Mouse (Mus musculus) hindbrain, embryonic 12.5 days (tissue): ENCODE measurements at regions not wholly inside any gene's neighbourhood (a gene's known extent, or its start where the extent isn't known, plus 50 kb on each side); places are given as distances from the start of the nearest gene placed in this dataset.

Source experiments
- ATAC-seq: fragments of 200-750 bp; cut with Nextera tagmentation; 2 replicates; pipeline ENCODE4 v1.8.0; 2017; ENCODE audit warnings: moderate TSS enrichment; ENCODE audit not compliant: low FRiP score
- H3K27ac ChIP-seq: fragments of 300-500 bp; sonication (generic); 2 replicates; pipeline ENCODE4 v1.5.1; 2016; ENCODE audit warnings: mild to moderate bottlenecking
- H3K27me3 ChIP-seq: fragments of 300-500 bp; sonication (generic); 2 replicates; pipeline ENCODE4 v1.6.1; 2016; ENCODE audit warnings: mild to moderate bottlenecking
- H3K36me3 ChIP-seq: fragments of 300-500 bp; sonication (generic); 2 replicates; pipeline ENCODE4 v1.6.1; 2016; ENCODE audit warnings: mild to moderate bottlenecking
- H3K4me1 ChIP-seq: fragments of 300-500 bp; sonication (generic); 2 replicates; pipeline ENCODE4 v1.6.1; 2016
- H3K4me2 ChIP-seq: fragments of 300-500 bp; sonication (generic); replicated peaks from 2 replicates; pipeline ENCODE4 v1.6.1; 2016; ENCODE audit warnings: mild to moderate bottlenecking
- H3K4me3 ChIP-seq: fragments of 300-500 bp; sonication (generic); 2 replicates; pipeline ENCODE4 v1.5.1; 2016; ENCODE audit warnings: mild to moderate bottlenecking
- H3K9ac ChIP-seq: fragments of 300-500 bp; sonication (generic); 2 replicates; pipeline ENCODE4 v1.6.1; 2016; ENCODE audit warnings: mild to moderate bottlenecking, moderate library complexity
- H3K9me3 ChIP-seq: fragments of 300-500 bp; sonication (generic); replicated peaks from 2 replicates; pipeline ENCODE4 v1.6.1; 2016; ENCODE audit warnings: mild to moderate bottlenecking
- WGBS: fragments of 180-500 bp; shearing (Covaris S2); methylation state at CpG from one replicate; pipeline ENCODE4 v1.1.7; 2016; 5-methylcytosine and 5-hydroxymethylcytosine counted together

GRCm38 (mm10) chr15:87367381-87367780, 176.7 kb upstream of the Fam19a5 start:
- H3K9me3 ChIP-seq: peaks cover 3% of the 10 kb centered on the region
- ATAC-seq: no peak
- no peaks in the 10 kb centered on the region for H3K36me3 ChIP-seq
- no peaks in the 10 kb centered on the region for H3K27me3 ChIP-seq
- H3K4me2 ChIP-seq: no peak overlapping the region
- WGBS: 47% methylated on average over 5 of the region's 5 CpGs
- no peak overlapping the region for H3K9ac ChIP-seq
- no peak overlapping the region for H3K4me3 ChIP-seq
- H3K4me1 ChIP-seq: no peaks in the 10 kb centered on the region
- H3K27ac ChIP-seq: no peak overlapping the region

DNA sequence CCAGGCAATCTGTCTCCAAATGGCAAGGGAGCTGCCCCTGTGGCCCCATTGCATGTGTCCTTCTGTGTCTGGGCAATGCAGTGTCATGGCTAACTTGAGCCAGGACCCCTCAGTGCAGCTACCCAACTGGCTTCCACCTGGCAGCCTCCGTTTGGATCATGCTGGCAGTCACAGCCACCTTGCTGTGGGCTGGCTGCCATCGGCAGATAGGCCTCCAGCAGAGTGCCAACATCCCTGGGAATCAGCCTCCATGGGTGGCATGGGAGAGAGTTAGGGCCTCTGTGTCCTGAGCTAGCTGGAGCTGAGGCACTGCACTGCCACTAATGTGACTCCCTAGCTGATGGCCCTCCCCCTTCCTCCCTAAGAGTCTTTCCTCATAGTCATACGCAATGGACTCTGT, 174.7 kb upstream of the Fam19a5 start:
- no peak overlapping the region for H3K4me3 ChIP-seq
- H3K27me3 ChIP-seq: no peaks in the 10 kb centered on the region
- WGBS: 96% methylated on average over 3 of the region's 3 CpGs
- no peaks in the 10 kb centered on the region for H3K4me1 ChIP-seq
- H3K27ac ChIP-seq: no peak overlapping the region
- H3K9ac ChIP-seq: no peak overlapping the region
- H3K36me3 ChIP-seq: no peaks in the 10 kb centered on the region
- peaks cover 3% of the 10 kb centered on the region for H3K9me3 ChIP-seq
- ATAC-seq: no peak
- no peak overlapping the region for H3K4me2 ChIP-seq

GRCm38 (mm10) chr15:87369836-87370235, 174.3 kb upstream of the Fam19a5 start:
- no peaks in the 10 kb centered on the region for H3K27me3 ChIP-seq
- H3K9me3 ChIP-seq: peaks cover 3% of the 10 kb centered on the region
- H3K9ac ChIP-seq: no peak overlapping the region
- H3K4me3 ChIP-seq: no peak overlapping the region
- no peaks in the 10 kb centered on the region for H3K4me1 ChIP-seq
- no peak for ATAC-seq
- 92% methylated on average over 9 of the region's 9 CpGs for WGBS
- no peaks in the 10 kb centered on the region for H3K36me3 ChIP-seq
- no peak overlapping the region for H3K27ac ChIP-seq
- H3K4me2 ChIP-seq: no peak overlapping the region

DNA sequence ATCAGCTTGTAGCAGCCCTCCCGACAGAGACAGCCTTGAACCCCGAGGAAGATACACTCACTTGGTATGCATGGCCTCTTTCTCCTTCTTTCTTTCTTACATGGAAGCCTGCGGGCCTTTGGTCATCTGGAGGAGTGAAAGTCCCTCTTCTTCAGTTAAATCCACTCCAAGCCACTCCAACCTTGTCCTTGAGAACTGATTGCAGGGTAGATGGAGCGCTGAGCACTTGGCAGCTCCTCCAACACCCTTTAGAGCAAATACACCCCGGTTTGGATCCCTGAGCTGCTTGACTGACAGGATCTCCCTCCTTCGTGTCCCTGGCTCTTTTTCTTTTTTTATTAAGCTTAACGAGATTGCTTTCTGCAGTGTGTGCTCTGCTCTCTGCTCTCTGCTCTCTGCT, 173.3 kb upstream of the Fam19a5 start:
- Histone ChIP-seq H3K4me2 (no peak overlapping the region), H3K4me3 (no peak overlapping the region), H3K9ac (no peak overlapping the region), H3K9me3 (peaks cover 3% of the 10 kb centered on the region), H3K27ac (no peak overlapping the region), H3K4me1 (no peaks in the 10 kb centered on the region), H3K36me3 (no peaks in the 10 kb centered on the region), H3K27me3 (no peaks in the 10 kb centered on the region)
- no peak for ATAC-seq
- WGBS: 85% methylated on average over 7 of the region's 7 CpGs

DNA sequence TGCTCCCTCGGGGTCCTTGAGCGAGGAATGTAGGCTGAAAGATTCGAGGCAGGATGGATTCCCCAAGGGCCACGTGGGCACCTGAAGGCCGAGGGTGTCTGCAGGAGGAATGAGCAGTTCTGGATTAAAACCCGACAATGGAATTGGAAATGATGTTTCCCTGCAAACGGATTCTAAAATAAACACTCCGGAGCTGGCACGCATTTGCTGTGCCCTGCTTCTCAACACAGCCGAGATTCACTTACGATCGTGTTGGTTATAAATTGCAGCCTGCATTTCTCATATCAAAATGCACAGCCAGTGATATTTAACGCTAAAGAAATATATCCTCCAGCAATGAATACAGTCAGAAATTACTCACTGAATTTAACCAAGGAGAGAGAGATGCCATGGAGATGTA, 169.4 kb upstream of the Fam19a5 start:
- Histone ChIP-seq H3K27me3 (no peaks in the 10 kb centered on the region), H3K27ac (no peak overlapping the region), H3K36me3 (no peaks in the 10 kb centered on the region), H3K9ac (no peak overlapping the region), H3K4me1 (no peaks in the 10 kb centered on the region), H3K9me3 (no peaks in the 10 kb centered on the region; the same call in 1 of the 2 replicates), H3K4me3 (no peak overlapping the region), H3K4me2 (no peak overlapping the region)
- 80% methylated on average over 13 of the region's 13 CpGs for WGBS
- no peak for ATAC-seq

GRCm38 (mm10) chr15:87375596-87376194, 168.4 kb upstream of the Fam19a5 start:
- 85% methylated on average over 14 of the region's 14 CpGs for WGBS
- Histone ChIP-seq H3K4me3 (no peak overlapping the region), H3K4me2 (no peak overlapping the region), H3K27me3 (no peaks in the 10 kb centered on the region), H3K27ac (no peak overlapping the region), H3K9ac (no peak overlapping the region), H3K4me1 (peaks cover 1% of the 10 kb centered on the region; the same call in 1 of the 2 replicates), H3K36me3 (no peaks in the 10 kb centered on the region), H3K9me3 (no peaks in the 10 kb centered on the region; the same call in 1 of the 2 replicates)
- no peak for ATAC-seq

DNA sequence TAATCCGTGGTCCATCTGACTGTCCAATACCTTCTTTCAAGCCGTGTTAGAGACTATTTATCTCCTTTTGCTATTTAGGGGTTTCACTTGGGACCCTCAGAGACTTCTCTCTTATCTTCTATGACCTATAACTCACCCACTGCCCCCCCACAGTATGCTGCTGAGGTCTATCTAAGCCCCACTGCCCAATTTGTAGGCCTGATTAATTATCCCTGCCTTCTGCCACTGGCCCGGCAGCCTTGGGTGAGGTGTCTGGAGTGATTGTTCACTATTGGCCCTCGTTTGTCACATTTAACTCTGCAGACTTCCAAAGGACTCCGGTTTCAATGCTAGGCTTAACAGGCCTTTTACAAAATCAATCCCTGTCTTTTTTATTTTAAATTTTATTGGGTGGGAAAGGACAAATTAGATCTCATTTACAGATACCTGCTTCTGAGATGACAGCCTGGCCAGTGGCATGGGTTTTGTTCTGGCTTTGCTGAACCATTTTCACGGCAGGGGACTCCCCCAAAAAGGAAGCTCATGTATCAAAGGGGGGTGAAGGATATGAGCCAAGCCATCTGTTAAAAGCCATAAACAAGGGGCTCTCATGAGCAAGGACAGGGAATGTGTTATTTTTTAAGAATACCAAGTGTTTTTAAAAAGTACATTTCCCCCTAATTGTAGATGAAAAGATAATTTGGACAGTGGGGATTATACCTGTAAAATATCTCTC, 160.4 kb upstream of the Fam19a5 start:
- no peak overlapping the region for H3K4me3 ChIP-seq
- WGBS: 57% methylated on average over 6 of the region's 6 CpGs
- no peaks in the 10 kb centered on the region for H3K9me3 ChIP-seq
- H3K27ac ChIP-seq: no peak overlapping the region
- no peaks in the 10 kb centered on the region for H3K36me3 ChIP-seq
- peaks cover 7% of the 10 kb centered on the region; the same call in 1 of the 2 replicates for H3K4me1 ChIP-seq
- no peak for ATAC-seq
- no peak overlapping the region for H3K4me2 ChIP-seq
- H3K27me3 ChIP-seq: no peaks in the 10 kb centered on the region
- H3K9ac ChIP-seq: no peak overlapping the region

GRCm38 (mm10) chr15:87384279-87385066, 159.6 kb upstream of the Fam19a5 start:
- Histone ChIP-seq H3K4me2 (no peak overlapping the region), H3K4me3 (no peak overlapping the region), H3K4me1 (peaks cover 7% of the 10 kb centered on the region; the same call in 1 of the 2 replicates), H3K27ac (no peak overlapping the region), H3K9me3 (no peaks in the 10 kb centered on the region), H3K9ac (no peak overlapping the region), H3K27me3 (no peaks in the 10 kb centered on the region), H3K36me3 (no peaks in the 10 kb centered on the region)
- ATAC-seq: no peak
- WGBS: 79% methylated on average over 13 of the region's 13 CpGs

DNA sequence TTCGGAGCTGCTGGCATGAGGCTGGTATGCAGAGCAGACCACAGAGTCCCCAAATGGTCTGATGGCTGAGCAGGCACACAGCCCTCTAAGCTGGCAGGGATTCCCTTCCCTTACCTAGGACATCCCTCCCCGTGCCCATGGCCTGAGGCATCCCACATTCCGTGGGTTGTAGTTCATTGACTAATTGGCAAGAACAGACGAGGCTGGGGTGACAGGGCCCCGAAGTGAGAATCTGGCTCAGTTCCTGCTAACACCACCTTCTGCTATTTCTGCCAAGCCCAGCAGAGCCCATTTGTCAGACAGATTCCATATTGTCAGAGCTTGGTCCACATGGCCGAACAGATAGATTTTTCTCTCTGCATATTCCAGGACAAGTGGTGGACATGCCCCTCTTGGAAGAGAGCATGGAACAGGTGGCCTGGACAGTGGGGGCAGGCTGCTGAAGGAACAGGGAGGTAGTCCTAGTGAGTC, 157.6 kb upstream of the Fam19a5 start:
- Histone ChIP-seq H3K4me3 (no peak overlapping the region), H3K9ac (no peak overlapping the region), H3K27me3 (no peaks in the 10 kb centered on the region), H3K36me3 (no peaks in the 10 kb centered on the region), H3K9me3 (no peaks in the 10 kb centered on the region), H3K4me2 (no peak overlapping the region), H3K4me1 (0 out of 2 replicates have a peak, but pooled peaks cover 8% of the 10 kb centered on the region), H3K27ac (no peak overlapping the region)
- no peak for ATAC-seq
- WGBS: 87% methylated on average over 6 of the region's 6 CpGs

GRCm38 (mm10) chr15:87391395-87391794, 152.7 kb upstream of the Fam19a5 start:
- no peak for ATAC-seq
- H3K4me3 ChIP-seq: no peak overlapping the region
- H3K27me3 ChIP-seq: no peaks in the 10 kb centered on the region
- no peak overlapping the region for H3K4me2 ChIP-seq
- H3K9me3 ChIP-seq: no peaks in the 10 kb centered on the region
- H3K36me3 ChIP-seq: no peaks in the 10 kb centered on the region
- H3K27ac ChIP-seq: no peak overlapping the region
- WGBS: 40% methylated on average over 8 of the region's 8 CpGs
- no peak overlapping the region for H3K9ac ChIP-seq
- H3K4me1 ChIP-seq: 0 out of 2 replicates have a peak, but pooled peaks cover 5% of the 10 kb centered on the region

DNA sequence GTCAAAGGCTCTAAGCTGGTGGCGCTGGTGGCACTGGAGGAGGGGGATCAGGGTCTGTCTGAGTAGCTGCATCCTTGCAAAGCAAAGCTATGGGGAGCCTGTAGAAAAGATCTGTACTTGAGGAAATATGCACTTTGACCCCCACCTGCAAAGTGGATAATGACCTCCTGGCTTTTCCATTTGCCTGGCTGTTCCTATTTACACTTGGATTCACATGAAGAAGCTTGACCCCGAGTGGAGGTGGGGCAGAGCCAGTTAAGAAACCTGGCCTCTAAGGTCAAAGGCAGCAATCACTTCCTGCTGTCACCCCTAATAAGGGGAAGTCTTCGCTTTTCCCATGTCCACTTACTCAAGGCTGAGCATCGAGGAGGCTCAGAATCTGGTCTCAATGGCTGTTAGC, 145.7 kb upstream of the Fam19a5 start:
- 53% methylated on average over 4 of the region's 4 CpGs for WGBS

GRCm38 (mm10) chr15:87405689-87406088, 138.4 kb upstream of the Fam19a5 start:
- no peaks in the 10 kb centered on the region for H3K4me1 ChIP-seq
- H3K9me3 ChIP-seq: no peaks in the 10 kb centered on the region
- ATAC-seq: no peak
- H3K27ac ChIP-seq: no peak overlapping the region
- 91% methylated on average over 5 of the region's 5 CpGs for WGBS
- H3K4me2 ChIP-seq: no peak overlapping the region
- no peak overlapping the region for H3K4me3 ChIP-seq
- H3K9ac ChIP-seq: no peak overlapping the region
- no peaks in the 10 kb centered on the region for H3K27me3 ChIP-seq
- H3K36me3 ChIP-seq: no peaks in the 10 kb centered on the region

More for the DNA sequence above, 145.7 kb upstream of the Fam19a5 start:
- Histone ChIP-seq H3K4me1 (no peaks in the 10 kb centered on the region), H3K9ac (no peak overlapping the region), H3K4me2 (no peak overlapping the region), H3K27ac (no peak overlapping the region), H3K4me3 (no peak overlapping the region), H3K27me3 (no peaks in the 10 kb centered on the region), H3K36me3 (no peaks in the 10 kb centered on the region), H3K9me3 (no peaks in the 10 kb centered on the region)
- ATAC-seq: no peak
